Mouse (Mus musculus): ENCODE data around the gene Hjurp.

DNA sequence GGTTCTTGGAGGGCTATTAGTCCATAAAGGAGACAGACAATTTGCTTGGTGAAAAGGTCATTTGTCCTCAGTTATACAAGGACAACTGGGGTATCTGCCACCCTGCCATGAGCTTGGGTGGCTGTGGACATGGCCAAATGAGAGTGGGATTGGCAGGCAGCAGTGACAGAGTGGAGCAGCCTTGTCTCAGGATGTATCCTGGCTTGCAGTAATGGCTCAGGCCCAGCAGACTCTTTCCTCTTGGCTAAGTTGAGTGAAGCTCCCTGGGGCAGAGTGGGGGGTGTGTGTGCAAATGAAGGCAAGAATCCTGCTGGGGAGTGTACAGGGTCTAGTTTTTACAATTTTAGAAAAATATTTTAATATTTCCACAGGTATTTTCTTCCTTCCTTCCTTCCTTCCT is 44.7 kb upstream of the Hjurp start:
- TF ChIP-seq POLR2AphosphoS5 (IDR thresholded peaks at IDR 0.05; ENCODE audit: insufficient replicate concordance, low read depth, low read length) (no peak), CTCF (IDR thresholded peaks at IDR 0.05; ENCODE audit: low read depth, low read length) (no peak), GATA1 (IDR thresholded peaks at IDR 0.05; ENCODE audit: borderline replicate concordance, low read length) (no peak), GATA2 (IDR thresholded peaks at IDR 0.05; ENCODE audit: borderline replicate concordance, low read depth, low read length) (no peak)
